Mouse (Mus musculus): ENCODE data around the gene Mustn1.

GRCm38 (mm10) chr14:30850504-30850903 lies 28.5 kb upstream of the Mustn1 start:
- TF ChIP-seq POLR2A (IDR thresholded peaks at IDR 0.05; ENCODE audit: borderline replicate concordance, low read depth, low read length) (no peak), CTCF (IDR thresholded peaks at IDR 0.05; ENCODE audit: low read depth, low read length) (no peak)
